25 mouse cellular contexts compared by ENCODE assay signal in genomic region chr7:37984866-37985265, GRCm38 (mm10).
"Had no signal": no experiment of that assay in that cellular context is flagged by ENCODE, and none has a peak within 500 bp of the region (broad histone marks: within the 10 kb centered on the region; RNA-seq: fewer than 3 reads in every experiment).

No protein-coding gene starts in this region.

- H3K4me1 ChIP-seq: heart, embryonic 15.5 days; hindbrain, embryonic 13.5 days; hindbrain, embryonic 15.5 days; kidney, embryonic 15.5 days; limb, embryonic 15.5 days had no signal

- ATAC-seq: hindbrain, postnatal 0 days; intestine, embryonic 16.5 days; liver, embryonic 12.5 days had no signal

- H3K9me3 ChIP-seq: heart, embryonic 13.5 days; heart, embryonic 15.5 days; hindbrain, embryonic 13.5 days; hindbrain, embryonic 15.5 days; kidney, embryonic 15.5 days; limb, embryonic 13.5 days; limb, embryonic 15.5 days; liver, embryonic 12.5 days had no signal

- DNase-seq: gastrocnemius, adult 2 months; gastrocnemius, postnatal 14 days; gastrocnemius, postnatal 36 days; heart, adult 11 months; heart, adult 2 months; heart, postnatal 14 days; heart, postnatal 36 days; kidney, adult 11 months; kidney, adult 2 months; kidney, adult 9 months; kidney, postnatal 14 days; kidney, postnatal 36 days; layer of hippocampus, adult 9-11 months; layer of hippocampus, postnatal 36 days; left cerebral cortex, postnatal 4 days had no signal

- H3K4me3 ChIP-seq: gastrocnemius, adult 2 months; heart, adult 2 months; heart, embryonic 13.5 days; heart, embryonic 15.5 days; hindbrain, embryonic 13.5 days; hindbrain, embryonic 15.5 days; kidney, embryonic 15.5 days; limb, embryonic 13.5 days; limb, embryonic 15.5 days; liver, embryonic 12.5 days had no signal

- H3K27me3 ChIP-seq: heart, embryonic 13.5 days; heart, embryonic 15.5 days; hindbrain, embryonic 13.5 days; hindbrain, embryonic 15.5 days; kidney, embryonic 15.5 days; limb, embryonic 13.5 days; limb, embryonic 15.5 days; liver, embryonic 12.5 days had no signal
